Mouse (Mus musculus) heart, adult 8-10 months (tissue): ENCODE measurements around the gene Btaf1. TPM values are rescaled to one million over a fixed set of nuclear protein-coding genes. Genes with fewer than 3 reads are reported as not detected.
A peak's percentile ranks its signal among the peaks of the same experiment; 100 is the strongest.

Experiments
- DNase-seq: peaks from one replicate; pipeline ENCODE4 v3.0.0; 2022; ENCODE audit warnings: low spot score
- total RNA-seq, 4 experiments: library from RNA; stranded (reverse); gene quantifications; 2 replicates each; pipeline ENCODE4 v1.2.4; 2022

Btaf1 gene
- total RNA-seq, 4 experiments from 2014 or later = 9.2 to 13.0 (median 11.2) TPM

- DNase-seq = peak; percentile 31
Observed at GRCm38 (mm10) chr19:37020951-37021350, 95.1 kb downstream of the Btaf1 start.

- DNase-seq = no peak
Observed at GRCm38 (mm10) chr19:37022146-37022545, 96.3 kb downstream of the Btaf1 start.

- DNase-seq = no peak
Observed at GRCm38 (mm10) chr19:37025839-37026319, 100.0 kb downstream of the Btaf1 start.

- no peak for DNase-seq
Observed at GRCm38 (mm10) chr19:37026408-37026807, 100.5 kb downstream of the Btaf1 start.

- no peak for DNase-seq
Observed at GRCm38 (mm10) chr19:37029771-37030170, 103.9 kb downstream of the Btaf1 start.

- DNase-seq = no peak
Observed at GRCm38 (mm10) chr19:37031446-37031845, 105.6 kb downstream of the Btaf1 start.

- DNase-seq = no peak
Observed at GRCm38 (mm10) chr19:37032364-37032763, 106.5 kb downstream of the Btaf1 start.

- no peak for DNase-seq
Observed at GRCm38 (mm10) chr19:37040906-37041305, 115.0 kb downstream of the Btaf1 start.

GRCm38 (mm10) chr19:37044431-37044830, 118.6 kb downstream of the Btaf1 start:
- DNase-seq = no peak

- no peak for DNase-seq
Observed at GRCm38 (mm10) chr19:37048507-37048906, 122.6 kb downstream of the Btaf1 start.

GRCm38 (mm10) chr19:37050643-37051345, 124.9 kb downstream of the Btaf1 start:
- peak; percentile 65 for DNase-seq

- DNase-seq = no peak
Observed at GRCm38 (mm10) chr19:37055976-37056556, 130.2 kb downstream of the Btaf1 start.

- DNase-seq = no peak
Observed at GRCm38 (mm10) chr19:37057161-37057905, 131.5 kb downstream of the Btaf1 start.

GRCm38 (mm10) chr19:37059623-37060022, 133.7 kb downstream of the Btaf1 start:
- peak; percentile 68 for DNase-seq

- no peak for DNase-seq
Observed at GRCm38 (mm10) chr19:37060078-37060477, 134.2 kb downstream of the Btaf1 start.

Other genes starting within 250 kb of the Btaf1 start
- 100 to 1,000 TPM in 2 of 4 experiments, 10 to 100 TPM in 2; 82.2 to 179 (median 102) TPM for gene Ppp1r3c, start 189.4 kb upstream of the Btaf1 start, total RNA-seq
- gene Tnks2, start 91.8 kb upstream of the Btaf1 start, total RNA-seq = 10 to 100 TPM; 62.7 to 82.4 (median 71.7) TPM
- 1 to 10 TPM; 1.9 to 2.7 (median 2.6) TPM for gene Fgfbp3, start 6.5 kb upstream of the Btaf1 start, total RNA-seq